Mouse (Mus musculus) inflammation-experienced regulatory T-cells, adult 6 months (primary cell): ENCODE data around the gene Magee1. TPM values are rescaled to one million over a fixed set of nuclear protein-coding genes. Genes with fewer than 3 reads are reported as not detected.
"Not testable (repeated sequence)": the region's sequence is repeated elsewhere in the genome, so short reads cannot be mapped to it uniquely, and the experiment has no call there.

Source experiments
- ATAC-seq: one replicate; pipeline ENCODE4 v1.8.0; 2017
- polyA plus RNA-seq, 3 experiments: library from polyadenylated mRNA; unstranded; fragments of 100-300 nt; shearing (Covaris generic); gene quantifications; one replicate each; pipeline ENCODE4 v1.2.1; 2017

Magee1 gene
- polyA plus RNA-seq = 1 to 10 TPM; 2.4 to 3.8 (median 3.7) TPM

DNA sequence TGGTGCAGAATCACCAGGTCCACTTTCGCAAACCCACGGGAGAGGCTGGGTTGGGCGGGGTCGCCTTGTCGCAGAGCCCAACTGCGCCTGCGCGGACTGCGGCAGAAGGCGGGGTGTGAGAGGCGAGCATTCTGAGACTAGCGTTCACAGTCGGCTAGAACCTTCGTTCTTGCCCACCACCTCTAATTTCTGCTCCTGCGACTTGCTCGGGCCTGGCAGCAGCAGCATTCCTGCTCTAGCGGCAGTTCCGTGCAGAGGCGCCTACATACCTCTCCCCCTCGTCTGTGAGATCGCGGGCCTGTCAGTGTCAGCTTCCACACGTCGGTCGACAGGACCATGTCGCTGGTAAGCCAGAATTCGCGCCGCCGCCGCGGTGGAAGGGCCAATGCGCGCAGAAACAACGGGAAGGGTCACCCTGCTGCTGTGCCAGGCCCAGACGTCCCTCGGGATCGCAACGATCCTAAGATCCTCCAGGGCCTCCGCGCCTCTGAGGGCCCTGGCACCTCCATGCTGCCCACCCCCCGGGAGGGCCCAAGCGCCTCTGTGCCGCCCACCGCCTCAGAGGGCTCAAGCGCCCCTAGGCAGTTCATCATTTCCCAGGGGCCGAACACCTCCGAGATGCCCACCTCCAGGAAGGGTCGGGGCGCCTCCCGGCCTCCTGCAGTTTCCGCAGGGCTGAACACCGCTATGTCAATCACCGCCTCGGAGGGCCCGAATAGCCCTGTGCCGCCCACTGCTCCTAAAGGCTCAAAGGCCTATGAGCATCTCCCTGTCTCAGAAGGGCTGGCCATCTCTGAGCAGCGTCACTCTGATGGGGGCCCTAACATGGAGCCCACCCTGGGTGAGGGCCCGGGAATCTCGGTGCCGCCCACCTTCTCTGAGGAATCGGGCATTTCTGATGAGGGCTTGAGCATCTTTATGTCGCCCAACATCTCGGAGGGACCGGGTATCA lies at the start of gene Magee1:
Gene Magee1 (plus strand): TSS at position 104 of the 952 bp plus-strand sequence.
- ATAC-seq = peak; percentile 72

DNA sequence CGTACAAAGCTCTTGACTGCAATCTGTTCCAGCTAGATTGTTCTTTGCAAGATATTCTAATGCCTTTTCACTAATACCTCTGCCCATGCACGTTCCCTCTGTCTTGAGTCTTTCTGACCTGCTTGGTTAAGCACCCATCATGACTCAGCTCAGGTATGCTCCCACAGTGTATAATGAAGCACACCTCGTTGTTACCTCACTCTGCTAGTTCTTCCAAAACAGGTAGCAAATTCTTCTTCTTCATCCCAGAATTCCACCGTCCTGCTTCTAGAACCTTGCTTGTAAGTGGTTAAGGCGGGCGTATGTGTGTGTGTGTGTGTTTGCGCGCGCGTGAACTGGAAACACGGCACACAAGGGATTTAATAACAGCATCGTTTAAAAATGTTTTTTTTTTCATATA lies 41.0 kb upstream of the Magee1 start:
- no peak for ATAC-seq

DNA sequence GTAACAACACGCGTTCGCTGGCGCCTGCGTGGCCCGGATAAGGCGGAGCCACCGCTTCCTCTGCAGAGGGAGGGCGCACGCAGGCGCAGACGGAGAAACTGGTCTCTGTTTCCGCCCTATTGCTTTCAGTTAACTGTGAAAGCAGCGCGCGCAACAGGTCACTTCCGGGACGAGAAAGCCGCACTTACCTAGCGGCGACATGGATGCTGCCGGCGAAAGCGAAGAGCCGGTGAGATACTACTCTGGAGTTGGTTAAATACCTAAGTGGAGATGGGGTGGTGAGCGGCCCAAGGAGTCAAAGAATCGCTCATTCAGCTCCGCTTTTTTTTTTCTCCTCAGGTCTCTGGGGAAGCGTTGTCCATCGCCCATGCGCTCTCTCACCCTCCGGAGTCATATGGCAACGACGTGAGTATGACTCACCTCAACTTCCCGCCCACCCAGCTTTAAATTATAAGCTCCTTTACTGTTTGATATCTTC lies 40.5 kb upstream of the Magee1 start, which contains the start of gene Pbdc1:
Gene Pbdc1 (plus strand): TSS at position 142 of the 478 bp plus-strand sequence.
- ATAC-seq = peak; percentile 94

DNA sequence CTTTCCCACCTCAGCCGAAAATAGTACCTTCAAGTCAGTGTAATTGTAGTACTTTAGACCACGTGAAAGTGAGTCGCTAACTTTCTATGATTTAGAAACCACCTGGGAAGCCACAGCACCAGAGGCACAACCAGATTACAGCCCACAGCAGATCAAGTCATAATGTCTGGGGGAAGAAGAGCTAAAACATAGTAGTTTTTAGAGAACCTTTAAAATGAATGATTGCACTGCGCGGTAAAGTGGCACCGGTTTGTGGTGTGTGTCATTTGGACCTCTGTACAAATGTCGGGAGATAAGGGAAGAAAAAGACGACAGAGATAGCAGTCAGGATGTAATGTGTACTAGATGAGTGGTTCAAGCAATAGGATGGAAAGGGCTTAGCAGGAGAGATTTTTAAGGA lies 40.1 kb upstream of the Magee1 start:
- ATAC-seq = peak; percentile 1

DNA sequence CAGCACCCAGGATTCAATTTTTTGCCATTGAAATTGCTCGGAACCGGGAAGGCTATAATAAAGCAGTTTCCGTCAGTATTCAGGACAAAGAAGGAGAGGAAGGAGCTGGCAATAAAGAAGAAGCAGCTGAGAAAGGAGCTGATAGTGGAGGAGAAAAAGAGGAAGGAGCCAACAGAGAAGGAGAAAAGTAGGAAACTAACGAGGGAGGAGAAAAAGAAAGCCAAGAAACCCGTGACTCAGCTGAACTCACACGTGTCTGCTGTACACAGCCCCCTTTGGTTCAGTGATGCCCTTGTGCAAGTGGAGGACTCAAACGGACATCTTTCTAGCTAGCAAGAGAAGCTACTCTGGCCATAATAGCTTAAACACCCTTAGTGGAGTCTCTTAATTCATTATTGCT lies 37.2 kb upstream of the Magee1 start:
- not testable (repeated sequence) for ATAC-seq

DNA sequence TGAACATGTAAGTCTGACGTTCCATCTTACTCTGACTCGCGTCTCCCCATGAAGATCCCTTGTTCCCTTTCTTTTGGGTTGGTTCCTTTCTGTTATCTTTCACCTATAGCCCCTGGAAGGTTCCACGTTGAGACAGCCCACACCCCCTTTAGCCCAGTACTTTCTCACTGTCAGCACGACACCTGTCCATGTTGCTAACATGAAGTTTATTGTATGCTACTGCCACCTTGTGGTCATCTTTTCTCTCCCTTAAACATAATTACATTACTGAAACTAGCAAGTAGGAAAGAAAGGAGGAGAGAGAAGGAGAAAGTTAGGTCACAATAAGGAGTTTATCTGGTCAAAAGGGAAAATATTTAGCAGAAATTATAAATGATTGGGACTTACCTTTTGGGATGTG lies 16.0 kb upstream of the Magee1 start:
- ATAC-seq = peak; percentile 56

DNA sequence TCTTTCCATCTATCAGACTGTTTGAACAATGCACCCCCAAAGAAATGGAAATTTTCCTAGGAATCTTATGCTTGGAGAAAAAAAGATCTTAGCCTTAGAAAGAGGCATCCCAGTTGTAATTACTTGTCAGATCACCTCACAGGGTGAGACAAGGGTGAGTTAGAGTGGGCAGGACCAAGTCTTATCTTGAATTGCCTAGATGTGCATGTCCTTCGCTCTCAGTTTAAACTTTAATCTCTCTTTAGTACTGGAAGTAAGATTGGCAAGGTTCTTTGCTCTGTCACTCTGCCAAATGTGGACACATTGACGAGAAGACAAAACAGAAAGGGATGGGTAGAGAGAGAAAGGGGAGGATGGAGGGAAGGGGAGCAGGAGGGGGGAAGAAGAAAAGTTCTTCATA lies 5.2 kb upstream of the Magee1 start:
- ATAC-seq = no peak

DNA sequence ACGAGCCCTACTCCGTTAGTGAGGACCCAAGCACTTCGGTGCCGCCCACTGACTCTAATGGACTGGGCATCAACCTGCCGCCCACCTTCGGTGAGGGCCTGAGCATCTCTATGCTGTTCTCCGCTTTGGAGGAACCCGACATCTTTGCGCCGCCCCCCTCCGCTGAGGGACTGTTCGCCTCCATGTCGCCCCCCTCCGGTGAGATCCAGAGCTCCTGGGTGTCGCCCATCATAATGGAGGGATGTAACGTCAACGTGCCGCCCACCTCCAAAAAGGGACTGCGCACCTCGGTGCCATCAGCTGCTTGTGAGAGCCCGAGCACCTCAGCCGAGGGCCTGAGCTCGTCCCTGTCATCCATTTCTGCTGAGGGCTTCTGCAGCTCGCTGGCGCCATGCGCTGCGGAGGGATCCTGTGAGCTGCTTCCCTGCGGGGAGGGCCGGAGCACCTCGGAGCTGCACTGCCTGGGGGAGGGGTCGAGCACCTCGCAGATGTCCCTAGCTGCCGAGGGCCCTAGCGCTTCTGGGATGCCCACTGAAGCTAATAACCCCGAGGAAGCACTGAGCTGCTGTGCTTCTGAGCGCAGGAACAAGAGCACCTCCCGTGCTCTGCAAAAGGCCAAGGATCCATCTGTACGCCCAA lies 1.2 kb downstream of the Magee1 start:
- peak; percentile 81 for ATAC-seq

DNA sequence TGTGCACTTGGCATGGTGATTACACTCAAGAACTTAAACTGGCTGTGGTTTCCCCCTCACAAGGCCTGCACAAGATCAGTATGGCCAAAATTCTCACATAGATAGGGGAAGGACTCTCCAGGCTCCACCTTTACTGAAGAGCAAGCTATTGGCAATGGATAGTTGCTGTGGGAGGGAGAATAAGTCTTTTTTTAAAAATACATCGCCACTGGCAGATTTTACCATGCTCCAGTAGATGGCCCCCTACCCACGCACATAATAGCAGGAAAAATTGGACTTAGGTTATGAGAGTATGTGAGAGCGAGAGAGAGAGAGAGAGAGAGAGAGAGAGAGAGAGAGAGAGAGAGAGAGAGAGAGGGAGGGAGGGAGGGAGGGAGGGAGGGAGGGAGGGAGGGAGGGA lies 4.7 kb downstream of the Magee1 start:
- no peak for ATAC-seq

DNA sequence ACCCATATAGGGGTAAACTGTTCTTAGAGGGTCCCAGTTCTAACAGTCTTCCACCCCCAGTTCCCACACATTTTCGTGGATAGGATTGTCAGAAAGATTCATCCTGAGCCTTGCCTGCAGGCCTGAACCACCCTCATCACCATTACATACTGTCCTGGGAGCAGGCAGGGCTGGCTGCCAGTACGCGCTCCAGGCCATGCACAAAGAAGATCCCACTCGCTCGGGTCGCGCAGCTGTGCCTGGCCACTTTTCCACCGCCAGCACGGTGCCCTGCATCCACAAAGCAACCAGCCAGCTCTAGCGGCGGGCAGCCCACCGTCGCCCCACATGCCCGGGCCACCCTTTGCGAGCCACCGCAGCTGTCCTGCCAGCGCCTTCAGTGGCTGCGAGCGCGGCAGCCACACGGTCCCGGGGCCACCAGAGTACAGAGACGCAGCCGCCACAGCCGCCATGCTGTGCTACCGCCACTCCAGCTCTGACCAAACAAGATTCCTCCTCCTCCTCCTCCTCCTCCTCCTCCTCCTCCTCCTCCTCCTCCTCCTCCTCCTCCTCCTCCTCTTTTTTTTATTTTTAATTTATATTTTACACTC lies 31.8 kb downstream of the Magee1 start:
- ATAC-seq = no peak

DNA sequence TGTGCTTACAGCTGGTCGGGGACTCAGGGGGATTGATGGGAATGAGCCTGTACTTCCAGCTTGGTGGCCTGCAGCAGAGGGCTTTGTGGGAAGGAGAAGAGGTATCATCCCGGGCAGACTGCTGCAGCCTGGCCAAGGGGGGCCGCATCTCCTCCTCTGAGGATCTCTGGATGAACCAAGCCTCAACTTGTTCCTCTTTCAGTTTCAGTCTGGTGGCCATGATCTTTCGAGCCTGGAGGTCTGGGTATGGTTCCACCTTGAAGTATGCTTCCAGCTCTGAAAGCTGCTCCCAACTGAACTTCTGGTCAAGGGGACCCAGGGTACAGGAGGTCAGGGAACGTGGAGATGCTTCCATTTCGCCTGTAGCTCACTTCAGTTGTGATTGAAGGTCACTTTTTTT lies 44.8 kb downstream of the Magee1 start:
- not testable (repeated sequence) for ATAC-seq

DNA sequence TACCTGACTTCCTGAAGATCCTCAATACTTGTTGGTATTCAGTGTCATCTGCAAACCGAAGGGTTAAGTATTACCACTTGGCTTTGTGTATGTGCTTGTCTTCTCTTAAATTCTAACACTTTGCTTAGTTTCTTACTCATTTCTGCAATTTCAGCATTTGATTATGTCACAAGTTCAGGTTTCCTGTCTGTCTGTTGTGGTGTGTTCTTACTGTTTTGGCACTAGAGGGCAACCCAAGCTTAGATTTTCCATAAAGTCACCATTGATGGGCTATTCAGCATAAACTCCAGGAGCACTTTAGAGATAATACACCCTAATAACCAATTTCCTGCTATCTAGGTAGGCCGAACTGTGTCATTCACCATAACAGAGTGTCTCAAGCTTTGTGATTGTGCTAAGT lies 47.0 kb downstream of the Magee1 start:
- peak; percentile 75 for ATAC-seq

Other genes with a start within 250 kb of the Magee1 start
- gene Pbdc1, start 40.6 kb upstream of the Magee1 start, polyA plus RNA-seq = 10 to 100 TPM; 33.0 to 47.3 (median 34.7) TPM